Mouse (Mus musculus): ENCODE measurements around the gene Hectd1.

Hectd1 gene

DNA sequence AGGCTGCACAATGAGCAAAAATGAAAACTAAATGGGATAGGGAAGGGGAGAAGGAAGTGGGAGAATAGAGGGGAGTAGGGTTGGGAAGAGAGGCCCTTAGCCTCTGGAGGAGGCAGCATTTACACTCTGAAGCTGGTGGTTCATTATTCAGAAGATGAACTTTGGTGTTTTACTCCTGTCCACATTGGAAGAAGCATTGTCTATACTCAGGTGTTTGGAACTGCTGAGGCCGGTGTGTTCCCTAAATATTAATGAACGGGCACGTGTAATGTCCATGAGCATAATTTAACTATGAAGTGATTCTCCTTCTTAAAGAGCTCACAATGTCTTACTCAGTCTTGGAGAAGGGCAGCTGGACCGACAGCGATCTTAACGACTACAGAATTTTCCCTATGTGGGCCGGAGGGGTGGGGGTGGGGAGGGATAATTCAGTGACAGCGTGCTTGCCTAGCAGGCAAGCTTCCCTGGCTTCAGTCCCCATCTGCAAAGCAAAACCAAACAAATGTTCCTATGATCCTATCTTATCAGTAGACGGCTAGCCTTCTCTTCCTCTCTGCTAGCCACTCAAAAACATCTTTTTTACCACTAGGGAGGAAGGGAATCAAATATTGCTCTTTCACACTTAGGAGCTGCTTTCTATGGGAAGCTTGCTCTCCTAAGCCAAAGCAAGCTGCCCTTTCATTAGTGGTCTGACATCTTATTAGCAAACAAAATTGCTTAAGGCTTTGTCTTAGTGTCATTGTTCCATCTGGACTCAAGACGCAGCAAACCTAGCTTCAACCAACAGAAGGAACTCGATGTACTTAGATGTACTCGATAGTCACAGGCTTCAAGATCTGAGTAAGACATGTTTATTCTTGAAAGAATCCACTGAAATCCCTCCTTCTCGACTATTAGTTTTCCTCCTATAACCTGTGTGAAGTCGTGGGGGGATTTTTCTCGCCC lies 14.5 kb upstream of the Hectd1 start:
- DNase-seq: no peak

DNA sequence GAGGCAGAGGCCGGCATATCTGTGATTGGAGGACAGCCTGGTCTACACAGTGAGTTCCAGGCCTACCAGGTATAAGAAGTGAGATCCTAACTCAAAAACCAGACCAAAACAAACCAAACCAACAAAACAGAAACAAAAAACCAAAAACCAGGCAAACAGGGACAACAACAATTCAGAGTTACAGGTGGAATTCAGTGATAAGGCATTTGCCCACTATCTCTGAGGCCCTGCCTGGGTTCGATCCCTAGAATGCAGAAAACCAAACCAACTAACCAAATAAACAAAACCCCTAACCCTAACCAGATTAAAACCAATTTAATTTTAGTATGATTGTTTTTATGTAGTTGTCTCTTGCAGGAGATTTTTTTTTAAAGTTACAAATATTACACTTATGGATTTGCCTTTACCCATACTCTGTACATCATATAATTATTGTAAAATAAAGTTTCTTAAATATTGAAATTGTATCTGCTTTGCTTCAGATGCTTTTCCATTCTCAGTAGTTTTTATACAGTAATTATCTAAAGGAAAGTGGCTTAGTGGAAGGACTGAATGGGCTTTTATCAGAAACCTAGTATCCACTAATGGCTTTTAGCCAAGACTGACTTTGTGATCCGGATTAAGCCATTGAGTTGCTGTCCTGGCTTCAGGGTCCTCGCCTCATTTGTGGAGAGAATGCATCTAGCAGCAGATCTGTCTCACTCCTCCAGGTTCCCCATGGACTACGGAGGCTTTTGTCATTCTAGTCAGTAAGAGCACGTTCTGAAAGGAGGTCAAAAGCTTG lies 12.9 kb upstream of the Hectd1 start:
- DNase-seq: no peak

DNA sequence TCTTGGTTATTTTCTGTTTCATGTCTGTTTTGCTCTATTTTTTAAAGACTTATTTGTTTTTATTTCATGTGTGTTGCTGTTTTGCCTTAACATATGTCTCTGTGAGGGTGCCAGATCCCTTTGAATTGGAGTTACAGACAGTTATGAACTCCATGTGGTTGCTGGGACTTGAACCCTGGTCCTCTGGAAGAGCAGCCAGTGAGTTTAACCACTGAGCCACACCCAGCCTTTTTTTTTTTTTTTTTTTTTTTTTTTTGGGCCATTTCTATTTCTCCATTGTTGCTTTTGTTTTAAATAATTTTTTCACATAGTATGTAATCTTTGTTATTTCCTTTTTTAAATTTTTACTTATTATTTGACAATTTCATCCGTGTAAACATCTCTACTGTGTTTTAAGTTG lies 10.5 kb upstream of the Hectd1 start:
- DNase-seq: no peak

DNA sequence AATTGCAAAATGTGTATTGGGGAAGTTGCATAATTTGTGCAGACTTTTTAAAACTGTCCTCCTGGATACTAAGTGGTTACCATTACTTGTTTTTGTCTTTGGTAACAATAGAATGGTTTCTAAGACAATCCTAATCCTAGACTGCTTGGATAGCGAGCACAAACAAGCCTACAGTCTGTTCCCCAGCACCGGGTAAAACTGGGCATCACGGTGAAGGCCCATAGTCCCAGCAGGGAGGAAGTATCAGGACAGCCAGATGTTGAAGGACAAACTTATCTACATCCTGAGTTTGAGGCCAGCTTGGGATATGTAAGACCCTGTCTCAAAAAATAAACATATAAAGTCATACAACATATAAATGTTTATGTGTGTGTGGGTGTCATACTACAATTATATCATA lies 5.9 kb upstream of the Hectd1 start:
- no peak for DNase-seq

DNA sequence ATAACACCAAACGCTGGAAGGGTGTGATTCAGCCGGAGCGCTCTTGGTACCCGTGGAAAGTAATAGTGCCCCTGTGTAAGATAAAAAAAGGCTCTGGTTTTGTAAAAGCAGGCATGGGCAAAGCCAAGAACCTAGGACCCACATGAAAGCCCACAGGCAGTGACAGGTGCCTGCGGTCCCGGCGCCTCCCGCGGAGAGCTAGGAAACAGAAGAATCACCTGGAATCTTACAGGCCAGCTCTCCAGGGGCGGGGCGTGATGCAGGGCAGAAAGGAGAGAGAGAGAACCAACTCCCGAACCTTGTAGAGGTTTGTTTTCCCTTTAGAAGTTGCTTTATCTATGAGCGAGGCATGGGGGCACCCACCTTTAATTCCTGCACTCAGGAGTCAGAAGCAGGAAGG lies 2.6 kb upstream of the Hectd1 start:
- no peak for DNase-seq

DNA sequence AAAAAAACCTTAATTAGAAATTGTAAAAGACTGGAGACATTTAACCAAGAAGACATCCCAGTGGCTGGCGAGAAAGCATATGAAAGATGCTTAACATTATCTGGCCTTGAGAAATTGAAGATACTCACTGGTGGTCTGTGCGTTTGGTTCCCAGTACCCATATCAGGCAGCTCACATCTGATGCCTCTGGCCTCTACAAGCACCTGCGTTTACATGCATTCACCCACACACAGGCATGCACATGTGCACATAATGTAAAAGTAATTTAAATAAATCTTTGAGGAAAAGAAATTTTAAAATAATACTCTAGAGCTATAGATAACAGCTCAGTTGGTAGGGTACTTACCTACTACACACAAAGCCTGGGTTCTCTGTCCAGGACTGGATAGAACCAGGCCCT lies 2.0 kb upstream of the Hectd1 start:
- DNase-seq: no peak

DNA sequence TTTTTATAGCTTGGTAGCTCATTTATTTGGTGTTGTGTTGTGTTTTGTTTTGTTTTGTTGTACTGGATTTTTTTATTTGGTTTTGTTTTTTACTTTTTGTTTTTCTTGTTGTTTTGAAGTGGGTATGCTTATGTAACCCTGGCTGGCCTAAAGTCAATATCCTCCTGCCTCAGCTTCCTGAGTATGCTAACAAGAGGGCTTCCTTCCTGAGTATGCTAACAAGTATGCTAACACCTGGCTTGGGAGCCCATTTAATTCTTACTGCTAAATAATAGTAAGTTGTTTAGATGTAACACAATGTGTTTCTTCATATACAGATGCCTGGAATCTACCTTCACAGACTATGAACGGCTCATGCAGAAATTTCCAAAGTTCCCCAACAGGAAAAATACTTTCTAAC lies 1.3 kb upstream of the Hectd1 start:
- DNase-seq: no peak

DNA sequence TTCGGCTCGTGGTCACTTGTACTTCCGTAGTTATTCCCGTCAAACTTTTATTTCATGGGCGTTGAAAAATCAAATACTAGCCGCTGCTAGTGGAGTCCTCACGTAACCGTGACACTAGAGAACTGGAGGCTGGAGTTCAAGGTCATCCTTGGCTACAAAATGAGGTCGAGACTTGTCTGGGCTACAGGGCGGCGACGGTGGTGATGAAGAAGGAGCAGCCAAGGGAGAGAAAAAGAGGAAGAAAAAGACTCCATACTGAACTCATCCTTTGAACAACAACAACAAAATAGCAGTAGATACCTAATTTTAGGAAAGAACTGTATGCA lies 704 bp upstream of the Hectd1 start:
- no peak for DNase-seq

DNA sequence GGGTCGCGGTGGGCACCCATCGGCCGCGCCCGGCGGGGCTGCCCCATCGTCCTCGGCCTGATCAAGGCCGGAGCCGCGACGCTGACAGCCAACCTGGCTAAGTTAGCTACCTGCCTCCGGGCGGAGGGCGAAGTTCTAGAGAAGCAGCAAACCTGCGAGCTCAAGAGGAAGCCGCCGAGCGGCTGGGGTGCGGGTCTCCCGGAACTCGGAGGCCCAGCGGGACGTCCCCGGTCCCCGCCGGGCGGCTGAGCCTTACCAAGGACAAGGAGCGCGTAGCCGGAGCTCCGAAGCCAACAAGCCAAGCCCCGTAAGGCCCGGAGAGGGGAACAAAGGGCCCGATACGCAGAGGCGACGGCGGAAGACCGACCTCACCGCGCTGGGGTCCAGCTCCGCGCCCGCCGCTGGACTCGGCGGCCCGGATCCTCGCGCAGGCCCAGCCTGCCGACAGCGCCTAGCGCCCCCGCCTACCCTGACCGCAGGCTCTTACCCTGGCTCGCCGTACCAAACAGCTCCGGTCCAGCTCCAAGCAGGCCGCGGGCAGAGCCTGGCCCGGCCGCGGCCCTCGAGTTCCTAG lies 533 bp downstream of the Hectd1 start:
- no peak for DNase-seq

DNA sequence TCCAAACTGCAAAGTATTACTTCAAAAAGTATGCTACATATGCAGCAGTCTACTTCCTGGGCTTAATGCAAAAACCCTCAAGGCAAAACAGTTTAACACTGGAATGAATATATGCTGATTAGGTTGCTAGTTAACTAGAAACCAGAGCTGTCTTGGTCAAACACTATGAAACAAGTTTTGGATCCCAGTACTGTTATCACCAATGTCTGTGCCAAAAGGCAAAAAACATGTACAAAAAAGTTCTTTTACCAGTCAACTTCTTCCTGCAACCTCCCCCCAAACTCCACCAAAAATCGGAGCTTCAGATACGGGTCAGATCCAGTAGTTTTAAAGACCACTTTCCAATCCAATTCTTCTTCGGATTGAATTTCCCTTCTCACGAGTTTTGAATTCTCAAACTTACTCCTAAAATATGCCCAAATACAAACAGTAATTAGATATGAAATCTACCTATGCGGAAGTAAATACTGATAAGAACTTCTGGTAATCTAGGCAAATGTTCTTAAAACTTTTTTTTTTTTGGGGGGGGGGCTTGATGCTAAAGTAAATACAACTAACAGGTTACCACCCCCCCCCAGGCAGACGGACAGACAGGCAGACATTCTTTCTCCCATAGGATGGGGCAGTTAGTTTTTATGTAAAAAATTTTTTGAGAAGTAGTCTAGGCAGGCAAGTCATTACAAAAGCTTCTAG lies 1.2 kb downstream of the Hectd1 start:
- DNase-seq: no peak

DNA sequence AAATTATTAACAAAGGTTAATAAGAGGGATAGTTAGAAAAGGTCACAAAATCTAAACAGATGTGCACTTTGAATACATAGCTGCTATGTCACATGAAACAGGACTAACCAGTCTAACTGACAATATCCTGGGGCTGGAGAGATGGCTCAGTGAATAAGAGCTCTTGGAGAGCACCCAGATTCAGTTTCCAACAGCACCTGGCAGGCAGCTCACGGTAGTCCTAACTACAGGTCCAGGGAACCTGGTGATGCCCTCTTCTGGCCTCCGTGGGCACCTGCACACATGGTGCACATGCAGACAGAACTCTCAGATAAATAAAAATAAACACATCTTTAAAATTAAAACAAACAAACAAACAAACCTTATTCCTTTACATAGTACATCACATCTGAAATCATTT lies 4.0 kb downstream of the Hectd1 start:
- DNase-seq: no peak

DNA sequence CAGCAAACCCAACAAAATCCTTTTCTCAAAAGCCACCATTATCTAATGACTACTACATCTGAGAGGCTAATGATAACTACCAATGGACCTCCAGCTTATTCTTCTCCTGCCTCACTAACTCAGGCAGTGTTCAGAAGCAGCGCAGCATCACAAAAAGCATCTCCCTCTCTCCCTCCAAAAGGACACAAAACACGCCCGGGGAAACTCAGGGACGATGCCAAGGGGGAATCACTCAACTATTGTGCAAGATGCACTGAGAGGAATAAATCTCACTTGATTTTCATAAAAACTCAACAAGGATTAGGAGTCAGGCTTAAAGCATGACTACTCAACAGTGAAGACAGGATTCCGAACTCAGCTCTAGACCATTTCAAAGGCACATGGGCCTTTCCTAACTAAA lies 6.0 kb downstream of the Hectd1 start:
- no peak for DNase-seq

DNA sequence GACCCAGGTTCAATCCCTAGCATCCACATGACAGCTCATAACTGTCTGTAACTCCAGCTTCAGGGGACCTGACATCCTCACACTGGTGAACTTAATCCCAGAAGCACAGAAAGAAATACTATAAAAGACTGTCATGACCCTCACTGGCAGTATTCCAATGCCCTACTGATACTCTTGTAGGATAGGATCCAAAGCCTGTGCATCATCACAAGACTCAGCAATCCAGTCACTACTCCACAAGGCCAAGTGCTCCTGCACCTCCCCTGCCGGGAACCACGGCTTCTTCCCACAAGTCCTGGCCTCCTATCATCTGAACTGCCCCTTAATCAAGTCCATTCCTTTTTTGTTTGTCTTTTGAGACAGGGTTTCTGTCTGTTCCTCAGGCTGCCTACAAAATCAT lies 6.5 kb downstream of the Hectd1 start:
- no peak for DNase-seq

DNA sequence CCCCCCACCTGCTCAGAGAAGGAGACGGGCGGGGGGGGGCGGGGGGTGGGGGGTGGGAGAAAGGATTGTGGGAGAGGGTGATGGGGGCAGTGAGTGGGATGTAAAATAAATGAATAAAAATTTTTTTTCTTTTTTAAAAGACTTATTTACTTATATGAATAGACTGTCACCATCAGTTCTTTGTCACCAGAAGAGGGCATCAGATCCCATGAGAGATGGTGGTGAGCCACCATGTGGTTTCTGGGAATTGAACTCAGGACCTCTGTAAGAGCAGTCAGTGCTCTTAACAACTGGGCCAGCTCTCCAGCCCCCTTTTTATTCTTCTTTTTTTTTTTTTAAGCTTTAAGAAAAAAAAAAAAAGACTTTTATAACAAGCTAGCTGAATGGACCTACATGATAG lies 7.1 kb downstream of the Hectd1 start:
- DNase-seq: no peak

DNA sequence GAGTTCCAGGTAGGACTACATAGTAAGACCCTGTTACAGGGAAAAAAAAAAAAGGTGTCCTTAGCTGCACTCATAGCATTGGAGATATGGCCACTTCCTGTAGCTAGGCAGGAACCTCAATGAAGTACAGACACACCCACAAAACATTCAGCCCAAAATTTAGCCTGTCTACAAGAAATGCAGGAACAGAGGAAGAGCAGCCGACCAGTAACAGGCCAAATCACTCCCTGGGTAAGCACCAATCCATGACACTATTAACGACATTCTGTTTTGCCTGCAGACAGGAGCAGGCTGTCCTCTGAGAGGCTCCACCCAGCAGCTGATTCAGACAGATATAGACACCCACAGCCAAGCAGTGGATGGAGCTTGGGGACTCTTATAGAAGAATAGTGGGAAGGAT lies 8.1 kb downstream of the Hectd1 start:
- no peak for DNase-seq

DNA sequence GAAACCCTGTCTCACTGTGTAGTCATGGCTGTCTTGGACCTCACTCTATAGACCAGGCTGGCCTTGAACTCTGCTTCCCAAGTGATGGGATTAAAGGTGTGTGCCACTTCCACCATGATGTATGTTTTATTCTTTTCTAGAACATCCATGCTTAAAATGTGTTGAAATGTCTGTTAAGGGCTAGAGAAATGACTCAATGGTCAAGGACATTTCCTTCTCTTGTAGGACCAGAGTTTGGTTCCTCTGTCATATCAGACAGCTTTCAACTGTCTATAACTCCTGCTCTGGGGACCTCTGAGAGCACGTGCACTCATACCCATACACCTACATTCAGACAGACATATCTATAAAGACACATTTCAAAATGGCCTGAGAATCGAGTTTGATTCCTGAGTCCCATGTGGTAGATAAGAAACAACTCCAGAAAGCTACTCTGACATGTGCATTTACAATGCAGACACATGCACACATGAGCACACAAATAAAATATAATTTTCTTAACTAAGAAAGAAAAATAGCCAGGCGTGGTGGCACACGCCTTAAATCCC lies 9.3 kb downstream of the Hectd1 start:
- DNase-seq: no peak

DNA sequence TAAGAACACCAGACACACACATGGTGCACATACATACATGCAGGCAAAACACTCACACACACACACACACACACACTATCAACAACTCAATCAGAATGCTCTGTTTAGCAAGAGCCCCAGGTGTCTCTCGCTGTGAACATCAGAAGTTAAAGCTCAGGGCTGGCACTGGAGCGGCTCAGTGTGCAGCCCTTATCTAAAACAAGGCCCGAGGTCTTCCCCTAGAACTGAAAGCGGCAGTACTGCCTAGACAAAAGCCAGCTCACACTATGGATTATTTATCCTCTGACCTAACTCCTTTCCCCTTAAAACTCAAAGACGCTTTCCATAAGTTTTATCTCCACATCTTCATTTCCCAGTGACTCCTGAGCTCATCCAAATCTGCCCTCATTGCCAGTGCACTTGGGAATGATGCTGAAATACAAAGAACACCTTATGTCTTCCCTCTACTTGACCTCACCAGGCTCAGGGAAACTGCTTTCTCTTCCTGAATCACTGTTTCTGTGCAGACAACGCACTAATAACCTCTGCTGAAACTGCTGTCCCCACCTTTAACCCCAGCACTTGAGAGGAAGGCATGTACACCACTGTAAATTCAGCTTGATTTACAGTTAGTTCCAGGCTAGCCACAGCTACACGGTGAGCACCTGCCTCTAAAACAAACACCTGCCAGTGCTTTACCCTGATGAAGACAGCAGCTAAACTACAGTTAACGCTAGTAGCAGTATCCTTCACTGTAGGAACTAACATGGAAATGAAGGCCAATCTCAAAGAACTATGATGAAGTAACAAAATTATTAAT lies 11.3 kb downstream of the Hectd1 start:
- no peak for DNase-seq

DNA sequence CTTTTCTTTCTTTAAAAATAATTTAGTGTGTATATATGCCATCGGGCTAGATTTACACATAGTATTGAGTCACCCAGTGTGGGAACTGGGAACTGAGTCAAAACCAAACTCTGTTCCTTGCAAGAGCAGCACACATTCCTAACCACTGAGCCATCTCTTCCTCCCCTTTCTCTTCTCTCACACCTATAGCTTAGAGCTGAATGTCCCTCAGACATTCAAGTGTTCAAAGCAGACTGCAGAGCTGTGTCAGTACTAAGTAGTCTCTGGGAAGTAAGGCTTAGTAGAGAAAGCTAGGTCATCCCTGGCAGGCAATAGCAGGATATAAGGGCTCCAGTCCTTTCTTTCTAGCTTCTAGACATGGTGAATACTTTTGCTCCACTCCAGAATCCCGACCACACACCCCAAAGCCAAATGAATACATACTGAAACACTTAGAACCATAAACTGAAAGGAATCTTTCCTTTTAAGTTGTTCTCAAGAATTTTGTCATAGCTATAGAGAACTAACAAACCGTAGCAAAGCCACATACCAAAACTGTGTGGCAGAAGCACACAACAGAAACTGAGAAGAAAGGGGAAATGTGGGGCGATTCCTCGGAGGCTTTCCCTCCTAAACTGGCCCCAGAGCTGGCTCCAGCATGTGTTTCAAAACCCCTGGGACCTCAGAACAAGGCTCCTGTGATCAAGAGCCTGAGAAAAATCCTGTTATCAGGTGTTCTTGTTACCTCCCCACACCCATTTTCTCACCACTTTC lies 17.8 kb downstream of the Hectd1 start:
- DNase-seq: no peak

DNA sequence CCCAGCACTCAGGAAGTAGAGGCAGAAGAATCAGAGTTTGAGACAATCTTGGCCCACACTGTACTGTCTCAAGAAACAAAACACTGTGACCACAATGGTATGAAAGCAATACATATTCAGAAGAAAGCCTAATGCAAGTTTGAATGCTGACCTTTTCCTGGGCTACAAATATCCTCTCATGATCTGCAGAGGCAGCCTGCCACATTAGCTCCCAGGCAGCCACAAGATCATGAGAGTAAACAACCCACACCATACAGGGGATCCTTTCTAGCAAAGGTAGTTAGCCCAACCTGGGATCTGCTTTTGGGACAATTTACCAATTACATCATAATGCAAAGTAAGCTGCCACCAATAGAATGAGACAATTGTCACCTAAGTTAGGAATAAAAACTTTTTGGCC lies 18.8 kb downstream of the Hectd1 start:
- no peak for DNase-seq

DNA sequence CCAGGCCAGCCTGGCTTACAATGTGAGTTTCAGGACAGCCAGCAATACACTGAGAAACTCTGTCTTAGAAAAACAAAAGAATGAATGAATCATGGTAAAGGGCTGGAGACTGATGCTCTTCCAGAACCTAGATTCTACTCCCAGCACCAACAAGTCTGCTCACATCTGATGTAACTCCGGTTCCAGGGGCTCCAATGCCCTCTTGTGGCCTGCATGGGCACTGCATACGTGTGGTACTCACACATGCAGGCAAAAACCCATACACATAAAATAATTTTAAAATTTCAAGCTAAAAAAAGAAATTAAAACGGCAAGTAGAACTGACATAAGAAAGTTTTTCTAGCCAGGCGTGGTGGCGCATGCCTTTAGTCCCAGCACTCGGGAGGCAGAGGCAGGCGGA lies 44.5 kb downstream of the Hectd1 start:
- DNase-seq: no peak

DNA sequence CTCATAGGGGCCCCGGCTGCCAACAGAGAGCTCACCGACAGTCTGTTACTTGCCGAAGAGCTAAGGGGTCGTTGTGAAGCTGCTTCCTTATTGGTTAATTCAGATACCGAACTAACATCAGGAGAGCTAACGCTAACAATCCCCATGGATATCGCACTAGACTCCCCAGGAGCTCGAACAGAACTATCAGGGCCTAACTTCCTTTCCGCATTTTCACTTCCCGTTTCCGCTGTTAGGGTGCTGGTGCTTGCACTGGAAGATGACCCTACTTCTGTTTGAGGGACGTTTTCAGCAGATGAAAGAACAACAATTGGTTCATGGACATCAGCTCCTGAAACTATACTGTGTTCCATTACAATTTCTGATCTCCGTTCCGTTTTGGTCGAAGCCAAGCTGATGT lies 60.6 kb downstream of the Hectd1 start:
- DNase-seq: no peak

DNA sequence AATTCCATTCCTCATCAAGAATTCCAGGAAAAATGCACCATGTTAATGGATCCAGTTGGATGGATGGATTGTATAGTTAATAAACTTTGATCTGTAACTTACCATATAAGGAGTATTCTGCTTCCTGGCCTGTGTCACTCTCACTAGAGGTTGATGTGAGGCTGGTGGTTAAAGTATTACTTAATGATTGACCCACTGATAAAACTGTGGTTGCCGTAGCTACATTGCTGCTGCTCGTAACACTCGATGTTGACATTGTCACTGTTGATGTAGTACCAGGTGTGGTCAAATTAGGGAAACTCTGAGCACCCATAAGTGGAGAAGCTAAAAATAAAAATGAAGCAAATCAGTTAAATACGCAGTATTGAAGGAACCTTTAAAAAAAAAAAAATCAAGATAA lies 61.9 kb downstream of the Hectd1 start:
- no peak for DNase-seq

Data from layer of hippocampus, adult 9-11 months (tissue).